In genomic region chr10:105427625-105428024, GRCm38 (mm10) we compare ENCODE assay signal across 18 mouse cellular contexts.
A peak's percentile ranks its signal among the peaks of the same experiment; 100 is the strongest.
DNase-seq lines count a peak whose midpoint lies in the region; TF ChIP-seq lines count a peak whose summit lies in the region.
"Had no signal": no experiment of that assay in that cellular context is flagged by ENCODE, and none has a peak within 500 bp of the region (broad histone marks: within the 10 kb centered on the region; RNA-seq: fewer than 3 reads in every experiment).

No protein-coding gene starts in this region.

- intact Hi-C loops in gastrocnemius, adult 2 months (cut with DNase I), result no loop called here

- DNase-seq in gastrocnemius, adult 2 months, result no peak
- DNase-seq in gastrocnemius, postnatal 25 days, result no peak
- DNase-seq in right cerebral cortex, postnatal 25 days, result peak; percentile 23
- no peak for DNase-seq in right cerebral cortex, postnatal 14 days
- DNase-seq in layer of hippocampus, adult 9-11 months, result peak; percentile 47
- no peak for DNase-seq in thymus, adult 2 months
- no peak for DNase-seq in adrenal gland, adult (ENCODE audit: inconsistent age in 2 of 2, low spot score in 1 of 2)
- DNase-seq: adrenal gland, postnatal 10 days; cerebellum, adult 11 months; gastrocnemius, postnatal 36 days; kidney, adult 9 months; lung, postnatal 10 days; retina, postnatal 1 day; thymus, postnatal 4 days had no signal

- H3K4me3 ChIP-seq in gastrocnemius, adult 2 months, result peak overlapping the region; percentile 5; the same call in 1 of the 2 replicates
- no peak overlapping the region for H3K4me3 ChIP-seq in thymus, adult 2 months (ENCODE audit: control insufficient read depth, insufficient read depth, low read length)
- H3K4me3 ChIP-seq: heart, embryonic 15.5 days; hindbrain, embryonic 13.5 days; midbrain, embryonic 12.5 days had no signal

- H3K27ac ChIP-seq in gastrocnemius, adult 2 months, result no peak overlapping the region
- no peak overlapping the region for H3K27ac ChIP-seq in thymus, adult 2 months (ENCODE audit: control insufficient read depth, insufficient read depth, low read length)
- H3K27ac ChIP-seq: heart, embryonic 15.5 days; hindbrain, embryonic 13.5 days; midbrain, embryonic 12.5 days had no signal

- 92% methylated on average over 7 of the region's 7 CpGs for WGBS in thymus, adult 2 months

- no peak for TF ChIP-seq CTCF in gastrocnemius, adult 2 months (IDR thresholded peaks at IDR 0.05)
- TF ChIP-seq CTCF in thymus, adult 2 months (IDR thresholded peaks at IDR 0.05; ENCODE audit: borderline replicate concordance, control insufficient read depth, extremely low read depth, insufficient read depth, low read length, poor library complexity), result no peak

- no peak for TF ChIP-seq POLR2A in thymus, adult 2 months (IDR thresholded peaks at IDR 0.05; ENCODE audit: control insufficient read depth, extremely low read depth, insufficient read depth, low read length, poor library complexity)

- H3K36me3 ChIP-seq in thymus, adult 2 months (ENCODE audit: control insufficient read depth, insufficient read depth, low read length), result no peaks in the 10 kb centered on the region
- H3K36me3 ChIP-seq: heart, embryonic 15.5 days; hindbrain, embryonic 13.5 days; midbrain, embryonic 12.5 days had no signal

- H3K4me1 ChIP-seq in thymus, adult 2 months (replicated peaks; ENCODE audit: control insufficient read depth, insufficient read depth, low read length), result no peaks in the 10 kb centered on the region
- H3K4me1 ChIP-seq: heart, embryonic 15.5 days had no signal

- H3K27me3 ChIP-seq in thymus, adult 2 months (ENCODE audit: control insufficient read depth, insufficient read depth, low read length), result no peaks in the 10 kb centered on the region
- H3K27me3 ChIP-seq: heart, embryonic 15.5 days; hindbrain, embryonic 13.5 days; midbrain, embryonic 12.5 days; Patski had no signal

Comparison
In these comparisons a context has a peak if more than half of its experiments do, and no peak if none do; other contexts are left out.
1. DNase-seq: peak in right cerebral cortex, postnatal 25 days (single experiment) and layer of hippocampus, adult 9-11 months (single experiment); none in gastrocnemius, adult 2 months (single experiment), gastrocnemius, postnatal 25 days (single experiment), right cerebral cortex, postnatal 14 days (single experiment), thymus, adult 2 months (single experiment) and adrenal gland, adult (0 of 2).